Mouse (Mus musculus): ENCODE results near the gene Adipor2.

GRCm38 (mm10) chr6:119412588-119412987 is 4.9 kb downstream of the Adipor2 start:
- TF ChIP-seq POLR2A (IDR thresholded peaks at IDR 0.05; ENCODE audit: insufficient read depth, low read depth, low read length) (no peak), EP300 (IDR thresholded peaks at IDR 0.05; ENCODE audit: insufficient read depth, low read depth, low read length) (no peak)

Data from heart, adult 2 months (tissue).